Mouse (Mus musculus) embryonic fibroblast, embryonic 13.5 days (primary cell): Measurements from ENCODE around the gene Mplkip.

Experiments used
- CTCF ChIP-seq: IDR thresholded peaks from 2 replicates; pipeline ENCODE4 v1.5.1; 2011; ENCODE audit warnings: mild to moderate bottlenecking, control low read depth, low read length, moderate library complexity, borderline replicate concordance; ENCODE audit not compliant: insufficient read depth
- POLR2A ChIP-seq: IDR thresholded peaks from 2 replicates; pipeline ENCODE4 v1.6.1; 2011; ENCODE audit warnings: low read depth, mild to moderate bottlenecking, control low read depth, low read length, moderate library complexity

- TF ChIP-seq CTCF (no peak), POLR2A (no peak)
These were observed 10.3 kb downstream of the Mplkip start for GRCm38 (mm10) chr13:17705188-17705826.
